7 mouse cellular contexts compared by ENCODE assay signal in genomic region chr3:108554587-108555312, GRCm38 (mm10). TPM values are rescaled to one million over a fixed set of nuclear protein-coding genes. Genes with fewer than 3 reads are reported as not detected.
A peak's percentile ranks its signal among the peaks of the same experiment; 100 is the strongest.
DNase-seq lines count a peak whose midpoint lies in the region; ATAC-seq and TF ChIP-seq lines count a peak whose summit lies in the region.

No protein-coding gene starts in this region.

- peak overlapping the region; percentile 83 for H3K27ac ChIP-seq in intestine, postnatal 0 days (ENCODE audit: low read depth, low read length)
- peak overlapping the region; percentile 91 for H3K27ac ChIP-seq in midbrain, embryonic 12.5 days (replicated peaks)
- peak overlapping the region; percentile 41 for H3K27ac ChIP-seq in small intestine, adult 2 months (ENCODE audit: insufficient read depth, low read depth, low read length)

- no peaks in the 10 kb centered on the region; the same call in 1 of the 2 replicates for H3K4me1 ChIP-seq in intestine, postnatal 0 days (replicated peaks; ENCODE audit: control insufficient read depth, insufficient read depth, low read length)
- peaks cover 7% of the 10 kb centered on the region; the same call in 1 of the 2 replicates for H3K4me1 ChIP-seq in midbrain, embryonic 12.5 days
- H3K4me1 ChIP-seq in small intestine, adult 2 months (ENCODE audit: control insufficient read depth, insufficient read depth, insufficient read length, low read length), result no peaks in the 10 kb centered on the region

- H3K4me2 ChIP-seq in intestine, postnatal 0 days (replicated peaks; ENCODE audit: low read depth), result peak overlapping the region; percentile 93
- peak overlapping the region; percentile 73 for H3K4me2 ChIP-seq in midbrain, embryonic 12.5 days (replicated peaks)

- TF ChIP-seq POLR2A in small intestine, adult 2 months (IDR thresholded peaks at IDR 0.05; ENCODE audit: low read depth, low read length), result peak; percentile 100

- peak overlapping the region; percentile 87 for H3K4me3 ChIP-seq in intestine, postnatal 0 days (ENCODE audit: low read depth, low read length)
- peak overlapping the region; percentile 86 for H3K4me3 ChIP-seq in midbrain, embryonic 12.5 days
- peak overlapping the region; percentile 94 for H3K4me3 ChIP-seq in small intestine, adult 2 months (ENCODE audit: low read depth, low read length)

- intact Hi-C loops in left cerebral cortex, postnatal 4 days (cut with DNase I), result loop anchor here (5.0 to 10.0 kb wide), 2 partner anchors 110 to 152 kb away; partner anchors contain the start of gene Sars

- no peaks in the 10 kb centered on the region for H3K27me3 ChIP-seq in intestine, postnatal 0 days (replicated peaks; ENCODE audit: control insufficient read depth, insufficient read depth, low read length)
- H3K27me3 ChIP-seq in midbrain, embryonic 12.5 days, result no peaks in the 10 kb centered on the region
- H3K27me3 ChIP-seq in small intestine, adult 2 months (ENCODE audit: control insufficient read depth, insufficient read depth, low read length), result no peaks in the 10 kb centered on the region

- H3K9ac ChIP-seq in intestine, postnatal 0 days (ENCODE audit: low read depth, low read length), result peak overlapping the region; percentile 91
- H3K9ac ChIP-seq in midbrain, embryonic 12.5 days (replicated peaks), result peak overlapping the region; percentile 96

- H3K36me3 ChIP-seq in intestine, postnatal 0 days (ENCODE audit: control insufficient read depth, insufficient read depth), result peaks cover 27% of the 10 kb centered on the region
- H3K36me3 ChIP-seq in midbrain, embryonic 12.5 days, result peaks cover 28% of the 10 kb centered on the region
- peaks cover 25% of the 10 kb centered on the region for H3K36me3 ChIP-seq in small intestine, adult 2 months (ENCODE audit: control insufficient read depth, insufficient read depth, low read length)

- ATAC-seq in intestine, postnatal 0 days, result peak; percentile 95
- ATAC-seq in midbrain, embryonic 12.5 days (ENCODE audit: low FRiP score, low read depth), result peak; percentile 96

- peak; percentile 91 for DNase-seq in adrenal gland, adult 8-10 months
- peak; percentile 92 for DNase-seq in embryo, embryonic 9.5 days (ENCODE audit: extremely low spot score)
- DNase-seq in gastrocnemius, postnatal 4 days (ENCODE audit: low spot score in 2 of 2), result peak; percentile 77 to 93
- peak; percentile 94 for DNase-seq in left cerebral cortex, postnatal 4 days

- 16% methylated on average over 22 of the region's 22 CpGs for WGBS in intestine, postnatal 0 days
- WGBS in midbrain, embryonic 12.5 days, result 20% methylated on average over 20 of the region's 22 CpGs
- 17% methylated on average over 22 of the region's 22 CpGs for WGBS in small intestine, adult 2 months

- TF ChIP-seq CTCF in intestine, postnatal 0 days (IDR thresholded peaks at IDR 0.05; ENCODE audit: low read depth), result peak; percentile 95
- peak; percentile 90; the same call in 1 of the 2 replicates for TF ChIP-seq CTCF in small intestine, adult 2 months (IDR thresholded peaks at IDR 0.05; ENCODE audit: extremely low read depth, insufficient read length, insufficient replicate concordance, low read depth, low read length)

- H3K9me3 ChIP-seq in intestine, postnatal 0 days (ENCODE audit: control insufficient read depth), result no peaks in the 10 kb centered on the region
- no peaks in the 10 kb centered on the region for H3K9me3 ChIP-seq in midbrain, embryonic 12.5 days

RNA-seq across cellular contexts. Expression of gene Tmem167b, which starts 7.5 kb away (rescaled TPM):
- 10 to 100 TPM; 63.6 to 76.6 (median 68.7) TPM for total RNA-seq in adrenal gland, adult 8-10 months (2022)
- 10 to 100 TPM; 31.5 to 34.5 TPM for total RNA-seq in gastrocnemius, postnatal 4 days (2021)
- 27.5 and 27.9 TPM in 2 replicates for polyA plus RNA-seq in intestine, postnatal 0 days (2015; fragmentation: Nextera tagmentation; extraction: Ambion mirVana)
- total RNA-seq in left cerebral cortex, postnatal 4 days (2021), result 10 to 100 TPM; 45.4 to 46.1 TPM
- polyA plus RNA-seq in midbrain, embryonic 12.5 days (2016; fragmentation: Nextera tagmentation; extraction: Ambion mirVana), result 59.6 and 66.4 TPM in 2 replicates
- 1.4 and 2.9 TPM in 2 replicates for polyA plus RNA-seq in small intestine, adult 2 months (2012; rRNA removed)

RNA-seq across cellular contexts. Expression of gene Taf13, which starts 16.7 kb away (rescaled TPM):
- 10 to 100 TPM; 26.3 to 35.0 (median 29.7) TPM for total RNA-seq in adrenal gland, adult 8-10 months (2022)
- 10 to 100 TPM; 20.6 to 20.8 TPM for total RNA-seq in gastrocnemius, postnatal 4 days (2021)
- polyA plus RNA-seq in intestine, postnatal 0 days (2015; fragmentation: Nextera tagmentation; extraction: Ambion mirVana), result 29.9 and 30.4 TPM in 2 replicates
- 10 to 100 TPM; 22.3 to 26.3 TPM for total RNA-seq in left cerebral cortex, postnatal 4 days (2021)
- 71.7 and 96.7 TPM in 2 replicates for polyA plus RNA-seq in midbrain, embryonic 12.5 days (2016; fragmentation: Nextera tagmentation; extraction: Ambion mirVana)
- polyA plus RNA-seq in small intestine, adult 2 months (2012; rRNA removed), result 0.06 and 0.51 TPM in 2 replicates

RNA-seq across cellular contexts. Expression of gene 5330417C22Rik, which starts 18.4 kb away (rescaled TPM):
- total RNA-seq in adrenal gland, adult 8-10 months (2022), result 1 to 10 TPM; 2.4 to 6.9 (median 3.9) TPM
- total RNA-seq in gastrocnemius, postnatal 4 days (2021), result under 1 TPM in 1 of 2 experiments, not detected in 1; 0.10 TPM
- 8.6 and 10.8 TPM in 2 replicates for polyA plus RNA-seq in intestine, postnatal 0 days (2015; fragmentation: Nextera tagmentation; extraction: Ambion mirVana)
- 10 to 100 TPM; 17.6 to 20.1 TPM for total RNA-seq in left cerebral cortex, postnatal 4 days (2021)
- 4.2 and 4.9 TPM in 2 replicates for polyA plus RNA-seq in midbrain, embryonic 12.5 days (2016; fragmentation: Nextera tagmentation; extraction: Ambion mirVana)
- 15.2 and 19.4 TPM in 2 replicates for polyA plus RNA-seq in small intestine, adult 2 months (2012; rRNA removed)

RNA-seq across cellular contexts. Expression of gene 1700013F07Rik, which starts 20.8 kb away (rescaled TPM):
- under 1 TPM in 2 of 4 experiments, not detected in 2; 0.45 to 0.59 TPM for total RNA-seq in adrenal gland, adult 8-10 months (2022)
- not detected for total RNA-seq in gastrocnemius, postnatal 4 days (2021)
- not detected in 2 replicates for polyA plus RNA-seq in intestine, postnatal 0 days (2015; fragmentation: Nextera tagmentation; extraction: Ambion mirVana)
- total RNA-seq in left cerebral cortex, postnatal 4 days (2021), result 1 to 10 TPM; 2.4 to 2.7 TPM
- polyA plus RNA-seq in midbrain, embryonic 12.5 days (2016; fragmentation: Nextera tagmentation; extraction: Ambion mirVana), result 0.45 and 0.56 TPM in 2 replicates
- polyA plus RNA-seq in small intestine, adult 2 months (2012; rRNA removed), result not detected in 2 replicates

RNA-seq across cellular contexts. Expression of gene Wdr47, which starts 36.3 kb away (rescaled TPM):
- total RNA-seq in adrenal gland, adult 8-10 months (2022), result 10 to 100 TPM; 11.7 to 19.3 (median 15.3) TPM
- 1 to 10 TPM; 7.7 to 8.9 TPM for total RNA-seq in gastrocnemius, postnatal 4 days (2021)
- 2.9 and 3.0 TPM in 2 replicates for polyA plus RNA-seq in intestine, postnatal 0 days (2015; fragmentation: Nextera tagmentation; extraction: Ambion mirVana)
- 100 to 1,000 TPM; 184 to 186 TPM for total RNA-seq in left cerebral cortex, postnatal 4 days (2021)
- polyA plus RNA-seq in midbrain, embryonic 12.5 days (2016; fragmentation: Nextera tagmentation; extraction: Ambion mirVana), result 67.8 and 70.0 TPM in 2 replicates
- polyA plus RNA-seq in small intestine, adult 2 months (2012; rRNA removed), result 0.94 and 1.3 TPM in 2 replicates

Comparison
In these comparisons a context has a peak if more than half of its experiments do, and no peak if none do; other contexts are left out.
1. Peak in every context shown above with its lines: DNase-seq, ATAC-seq, H3K4me3 ChIP-seq and H3K27ac ChIP-seq.
2. H3K27ac ChIP-seq: peak in every context shown above with its lines; median percentile 91 in midbrain, embryonic 12.5 days; 83 in intestine, postnatal 0 days; 41 in small intestine, adult 2 months.